Mouse (Mus musculus) hindbrain, embryonic 13.5 days (tissue): ENCODE data around the gene Emilin2. TPM values are rescaled to one million over a fixed set of nuclear protein-coding genes. Genes with fewer than 3 reads are reported as not detected.

Experiments
- ATAC-seq: fragments of 200-750 bp; cut with Nextera tagmentation; 2 replicates; pipeline ENCODE4 v1.8.0; 2017; ENCODE audit warnings: moderate TSS enrichment; ENCODE audit not compliant: low FRiP score
- H3K27ac ChIP-seq: fragments of 300-500 bp; sonication (generic); 2 replicates; pipeline ENCODE4 v1.5.1; 2015; ENCODE audit warnings: inconsistent platforms, mild to moderate bottlenecking, moderate library complexity
- H3K27me3 ChIP-seq: fragments of 300-500 bp; sonication (generic); 2 replicates; pipeline ENCODE4 v1.6.1; 2015; ENCODE audit warnings: mild to moderate bottlenecking, inconsistent platforms
- H3K36me3 ChIP-seq: fragments of 300-500 bp; sonication (generic); 2 replicates; pipeline ENCODE4 v1.6.1; 2015; ENCODE audit warnings: mild to moderate bottlenecking, inconsistent platforms
- H3K4me1 ChIP-seq: fragments of 300-500 bp; sonication (generic); replicated peaks from 2 replicates; pipeline ENCODE4 v1.6.1; 2015; ENCODE audit warnings: inconsistent platforms
- H3K4me2 ChIP-seq: fragments of 300-500 bp; sonication (generic); 2 replicates; pipeline ENCODE4 v1.6.1; 2015; ENCODE audit warnings: inconsistent platforms, mild to moderate bottlenecking, moderate library complexity
- H3K4me3 ChIP-seq: fragments of 300-500 bp; sonication (generic); 2 replicates; pipeline ENCODE4 v1.5.1; 2015; ENCODE audit warnings: mild to moderate bottlenecking, inconsistent platforms
- H3K9ac ChIP-seq: fragments of 300-500 bp; sonication (generic); 2 replicates; pipeline ENCODE4 v1.6.1; 2015; ENCODE audit warnings: mild to moderate bottlenecking, inconsistent platforms
- H3K9me3 ChIP-seq: fragments of 300-500 bp; sonication (generic); 2 replicates; pipeline ENCODE4 v1.6.1; 2016; ENCODE audit warnings: inconsistent platforms
- WGBS: fragments of 180-500 bp; shearing (Covaris S2); methylation state at CpG from one replicate; pipeline ENCODE4 v1.1.7; 2015; 5-methylcytosine and 5-hydroxymethylcytosine counted together
- polyA plus RNA-seq: library from polyadenylated mRNA; unstranded; fragments of >200 nt; fragmentation: Nextera tagmentation; extraction: Ambion mirVana; gene quantifications from 2 replicates; pipeline ENCODE4 v1.2.1, GENCODE M21; 2015

The Emilin2 gene
- polyA plus RNA-seq, 1 experiment from 2014 or later, result 2.2 TPM

DNA sequence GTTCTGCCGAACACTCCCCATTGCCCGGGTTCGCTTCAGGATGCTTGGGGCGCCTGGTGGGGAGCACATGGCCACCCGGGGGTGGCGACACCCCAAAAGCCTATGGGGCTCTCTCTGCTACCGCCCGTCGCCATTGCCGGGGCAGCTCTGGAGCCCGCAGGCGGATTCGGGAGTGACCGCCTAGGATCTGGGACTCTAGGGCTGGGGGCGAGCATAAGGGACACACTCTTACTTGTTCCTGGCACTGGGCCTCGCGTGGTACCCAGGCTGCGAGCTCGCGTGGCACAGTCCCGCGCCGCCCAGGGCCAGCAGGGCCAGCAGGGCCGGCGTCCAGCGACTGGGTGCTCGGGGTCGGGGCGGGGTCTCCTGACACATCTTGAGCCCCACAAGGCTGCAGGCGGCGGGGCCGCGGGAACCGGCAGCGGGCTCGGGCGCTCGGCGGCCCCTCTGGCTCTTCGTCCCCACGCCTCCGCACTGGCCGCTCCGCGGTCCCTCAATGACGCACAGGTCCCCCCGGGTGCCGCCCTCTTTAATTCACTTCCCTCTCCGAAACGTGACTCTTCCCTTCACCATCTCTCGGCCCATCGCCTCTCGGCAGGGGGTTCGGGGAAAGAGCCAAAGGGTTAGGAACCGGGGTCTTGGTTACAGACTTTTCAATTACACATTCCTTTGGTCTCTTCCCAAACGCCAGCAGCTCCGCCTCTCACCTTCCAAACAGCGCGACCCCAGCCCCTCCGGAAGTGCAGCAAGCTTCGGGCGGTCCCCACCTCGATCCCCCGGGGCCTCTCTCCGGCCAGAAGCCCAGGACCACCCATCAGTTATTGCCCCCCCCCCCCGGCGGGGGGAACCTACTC is 1.1 kb downstream of the Emilin2 start:
- ATAC-seq, result peak; percentile 67
- Histone ChIP-seq H3K9me3 (no peaks in the 10 kb centered on the region), H3K4me1 (peaks cover 24% of the 10 kb centered on the region)

DNA sequence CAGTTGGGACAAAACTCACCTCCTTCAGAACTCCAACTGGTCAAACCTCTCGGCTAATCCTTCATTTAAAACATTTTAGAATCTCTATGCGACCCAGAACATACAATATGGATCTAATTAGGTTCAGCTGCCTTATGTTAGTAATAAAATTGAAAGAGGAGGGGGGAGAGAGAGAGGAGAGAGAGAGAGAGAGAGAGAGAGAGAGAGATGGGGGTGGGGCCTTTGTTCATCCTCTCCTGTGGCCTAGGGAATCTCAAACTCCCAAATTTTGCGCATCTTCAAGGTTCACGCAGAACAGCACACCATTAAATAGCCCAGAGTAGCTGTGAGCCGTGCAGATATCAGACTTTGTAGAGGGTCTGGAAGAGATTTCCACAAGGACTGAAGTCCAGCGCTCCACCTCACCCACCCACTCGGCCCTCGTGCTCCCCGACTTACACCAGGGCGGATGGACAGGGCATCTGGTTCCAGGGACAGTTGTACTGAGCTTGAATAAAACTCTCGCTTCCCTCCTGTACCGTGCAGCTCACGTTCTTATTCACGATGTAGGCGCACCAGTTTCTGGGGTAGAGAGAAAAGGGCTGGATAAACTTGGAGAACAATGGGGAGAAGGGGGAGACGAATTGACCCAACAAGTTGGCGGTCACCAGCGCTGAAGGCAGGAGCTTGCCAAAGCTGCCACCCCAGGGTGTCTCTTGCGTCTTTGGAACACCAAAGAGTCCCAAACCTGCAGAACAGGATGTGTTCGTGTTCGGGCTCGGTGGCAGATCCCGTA is 1.9 kb downstream of the Emilin2 start:
- Histone ChIP-seq H3K27me3 (peaks cover 39% of the 10 kb centered on the region), H3K36me3 (no peaks in the 10 kb centered on the region), H3K4me2 (peak overlapping the region; percentile 99), H3K4me1 (peaks cover 24% of the 10 kb centered on the region), H3K9me3 (no peaks in the 10 kb centered on the region), H3K4me3 (peak overlapping the region; percentile 66), H3K9ac (peak overlapping the region; percentile 77), H3K27ac (no peak overlapping the region)
- WGBS, result 2% methylated on average over 23 of the region's 23 CpGs
- ATAC-seq, result peak; percentile 44; the same call in 1 of the 2 replicates

More for the DNA sequence above, 1.1 kb downstream of the Emilin2 start:
- Histone ChIP-seq H3K4me2 (peak overlapping the region; percentile 99), H3K27me3 (peaks cover 39% of the 10 kb centered on the region), H3K4me3 (peak overlapping the region; percentile 66), H3K9ac (peak overlapping the region; percentile 77), H3K36me3 (no peaks in the 10 kb centered on the region), H3K27ac (no peak overlapping the region)
- WGBS, result under 1% methylated on average over 67 of the region's 67 CpGs

DNA sequence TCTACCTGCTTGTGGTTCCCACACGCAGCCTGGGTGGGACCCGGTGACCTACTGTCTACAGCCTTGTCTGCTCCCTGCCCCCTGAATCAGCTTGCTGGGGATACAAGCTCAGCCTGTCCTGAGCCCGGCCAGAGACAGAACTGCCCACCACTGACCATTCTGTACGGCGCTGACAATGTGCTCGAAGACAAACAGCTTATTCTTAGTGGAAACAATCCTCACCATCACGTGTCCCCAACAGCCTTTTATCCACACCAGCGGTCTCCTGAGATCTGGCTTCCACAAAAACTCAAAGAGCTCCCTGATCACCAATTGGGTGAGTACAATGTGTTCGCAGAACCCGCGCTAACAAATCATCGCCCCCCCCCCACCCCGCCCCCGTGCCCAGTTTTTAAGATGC is 2.6 kb downstream of the Emilin2 start:
- ATAC-seq, result no peak
- WGBS, result 10% methylated on average over 14 of the region's 14 CpGs

DNA sequence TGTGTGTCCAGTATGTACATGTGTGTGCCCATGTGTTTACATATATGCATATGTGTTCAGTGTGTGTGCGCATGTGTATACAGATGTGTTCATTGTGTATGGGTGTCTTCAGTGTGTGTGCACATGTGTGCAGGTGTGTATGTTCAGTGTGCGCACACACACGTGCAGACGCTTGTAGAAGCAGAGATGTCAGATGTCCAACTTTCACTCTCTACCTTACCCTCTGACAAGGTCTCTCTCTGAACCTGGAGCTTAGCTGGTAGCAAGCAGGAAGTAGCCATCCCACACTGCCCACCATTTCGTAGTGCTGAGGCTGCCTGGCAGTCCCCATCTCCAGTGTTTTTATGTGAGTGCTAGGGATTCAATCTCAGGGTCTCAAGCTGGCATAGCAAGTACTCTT is 3.5 kb downstream of the Emilin2 start:
- ATAC-seq, result no peak
- Histone ChIP-seq H3K27ac (no peak overlapping the region), H3K4me1 (peaks cover 24% of the 10 kb centered on the region), H3K27me3 (peaks cover 39% of the 10 kb centered on the region), H3K4me2 (no peak overlapping the region), H3K9me3 (no peaks in the 10 kb centered on the region), H3K4me3 (no peak overlapping the region), H3K36me3 (no peaks in the 10 kb centered on the region), H3K9ac (no peak overlapping the region)
- 91% methylated on average over 5 of the region's 5 CpGs for WGBS

More for the DNA sequence above, 2.6 kb downstream of the Emilin2 start:
- no peaks in the 10 kb centered on the region for H3K36me3 ChIP-seq
- H3K27me3 ChIP-seq, result peaks cover 39% of the 10 kb centered on the region
- H3K4me2 ChIP-seq, result peak overlapping the region; percentile 99
- no peak overlapping the region for H3K27ac ChIP-seq
- H3K4me3 ChIP-seq, result peak overlapping the region; percentile 3; the same call in 1 of the 2 replicates
- H3K4me1 ChIP-seq, result peaks cover 24% of the 10 kb centered on the region
- no peak overlapping the region for H3K9ac ChIP-seq
- H3K9me3 ChIP-seq, result no peaks in the 10 kb centered on the region

DNA sequence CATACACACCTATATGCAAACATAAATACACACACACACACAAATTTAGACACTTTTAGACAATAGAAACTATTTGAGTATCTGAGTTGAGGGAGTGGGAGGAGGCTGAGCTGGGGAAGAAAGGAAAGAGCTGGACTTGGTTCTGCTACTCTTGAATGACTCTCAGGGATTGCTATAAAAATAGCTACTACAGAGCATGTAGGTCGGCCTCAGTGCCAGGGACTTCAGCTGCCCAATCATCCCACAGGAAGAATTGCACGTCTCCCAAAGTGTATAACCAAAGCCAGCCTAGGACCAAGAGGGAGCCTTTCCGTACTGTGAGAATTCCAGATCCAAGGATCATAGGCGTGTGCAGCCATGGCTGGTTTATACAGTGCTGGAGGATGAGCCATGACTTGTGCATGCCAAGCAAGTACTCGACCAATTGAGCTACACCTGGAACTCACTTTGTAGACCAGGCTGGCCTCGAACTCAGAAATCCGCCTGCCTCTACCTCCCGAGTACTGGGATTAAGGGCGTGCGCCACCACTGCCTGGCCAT is 4.5 kb downstream of the Emilin2 start:
- Histone ChIP-seq H3K27ac (no peak overlapping the region), H3K36me3 (no peaks in the 10 kb centered on the region), H3K9ac (no peak overlapping the region), H3K4me1 (peaks cover 24% of the 10 kb centered on the region), H3K9me3 (no peaks in the 10 kb centered on the region), H3K27me3 (peaks cover 33% of the 10 kb centered on the region), H3K4me2 (no peak overlapping the region), H3K4me3 (no peak overlapping the region)
- no peak for ATAC-seq
- WGBS, result 93% methylated on average over 10 of the region's 10 CpGs

DNA sequence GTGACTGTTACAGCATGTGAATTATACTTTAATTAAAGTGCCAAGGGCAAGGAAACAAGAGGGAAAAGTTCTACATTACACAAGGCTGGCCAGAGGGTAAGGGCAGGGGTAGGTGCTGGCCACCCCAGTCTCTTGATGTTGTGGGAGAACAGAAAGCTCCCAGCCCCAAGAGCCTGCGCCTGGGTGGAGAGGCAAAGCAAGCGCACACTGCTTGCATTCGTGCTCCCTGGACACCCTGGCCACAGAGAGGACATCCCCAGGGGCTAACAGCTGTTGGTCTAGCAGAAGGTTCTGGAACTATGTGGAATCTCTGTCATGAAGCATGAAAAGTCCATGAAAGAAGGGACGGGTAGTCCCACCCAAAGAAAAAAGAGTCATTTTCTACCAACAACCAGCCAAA is 5.1 kb downstream of the Emilin2 start:
- H3K27ac ChIP-seq, result no peak overlapping the region
- no peaks in the 10 kb centered on the region for H3K9me3 ChIP-seq
- no peak overlapping the region for H3K4me2 ChIP-seq
- no peaks in the 10 kb centered on the region for H3K36me3 ChIP-seq
- 86% methylated on average over 4 of the region's 4 CpGs for WGBS
- H3K27me3 ChIP-seq, result peaks cover 27% of the 10 kb centered on the region
- no peak for ATAC-seq
- peaks cover 24% of the 10 kb centered on the region for H3K4me1 ChIP-seq
- no peak overlapping the region for H3K4me3 ChIP-seq
- no peak overlapping the region for H3K9ac ChIP-seq

DNA sequence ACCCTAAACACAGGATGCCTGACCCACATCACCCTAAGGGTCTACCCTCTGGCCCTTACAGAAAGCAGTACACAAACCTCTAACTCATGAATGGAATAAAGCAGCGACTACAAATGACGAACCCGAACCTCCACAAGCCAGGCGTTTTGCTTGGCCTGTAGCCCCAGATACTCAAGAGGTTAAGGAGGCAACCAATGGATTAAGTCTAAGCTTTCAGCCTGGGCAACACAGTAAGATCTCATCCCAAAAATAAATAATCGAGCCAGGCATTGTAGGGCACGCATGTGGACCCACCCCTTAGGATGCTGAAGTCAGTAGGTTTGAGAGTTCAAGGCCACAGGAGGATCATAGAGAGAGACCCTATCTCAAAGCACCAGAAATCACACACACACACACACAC is 5.7 kb downstream of the Emilin2 start:
- WGBS, result 89% methylated on average over 6 of the region's 6 CpGs
- no peak overlapping the region for H3K4me2 ChIP-seq
- no peak overlapping the region for H3K4me3 ChIP-seq
- H3K4me1 ChIP-seq, result peaks cover 18% of the 10 kb centered on the region
- H3K36me3 ChIP-seq, result no peaks in the 10 kb centered on the region
- no peak overlapping the region for H3K27ac ChIP-seq
- H3K9ac ChIP-seq, result no peak overlapping the region
- peaks cover 21% of the 10 kb centered on the region for H3K27me3 ChIP-seq
- no peak for ATAC-seq
- no peaks in the 10 kb centered on the region for H3K9me3 ChIP-seq

DNA sequence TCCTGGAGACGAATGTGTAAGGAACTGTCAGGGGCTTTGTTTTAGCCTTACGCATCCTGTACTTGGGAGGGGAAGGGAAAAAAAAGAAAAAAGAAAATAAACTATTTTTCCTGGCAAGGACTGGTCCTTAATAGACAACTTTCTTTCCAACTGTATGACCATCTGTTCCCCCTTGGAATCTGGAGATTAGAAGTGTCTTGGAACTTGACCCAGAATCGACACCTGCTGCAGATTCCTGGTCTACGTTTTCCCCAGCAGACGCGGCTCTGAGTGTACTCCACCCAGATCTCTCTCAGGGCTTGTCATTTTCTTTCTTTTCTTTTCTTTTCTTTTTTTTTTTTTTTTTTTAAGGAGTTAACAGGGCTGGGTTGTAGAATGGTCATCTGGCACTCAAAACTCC is 8.3 kb downstream of the Emilin2 start:
- H3K4me3 ChIP-seq, result no peak overlapping the region
- no peaks in the 10 kb centered on the region for H3K4me1 ChIP-seq
- H3K9ac ChIP-seq, result no peak overlapping the region
- no peaks in the 10 kb centered on the region for H3K27me3 ChIP-seq
- H3K4me2 ChIP-seq, result no peak overlapping the region
- no peak for ATAC-seq
- no peaks in the 10 kb centered on the region for H3K9me3 ChIP-seq
- H3K36me3 ChIP-seq, result no peaks in the 10 kb centered on the region
- 79% methylated on average over 6 of the region's 6 CpGs for WGBS
- no peak overlapping the region for H3K27ac ChIP-seq

DNA sequence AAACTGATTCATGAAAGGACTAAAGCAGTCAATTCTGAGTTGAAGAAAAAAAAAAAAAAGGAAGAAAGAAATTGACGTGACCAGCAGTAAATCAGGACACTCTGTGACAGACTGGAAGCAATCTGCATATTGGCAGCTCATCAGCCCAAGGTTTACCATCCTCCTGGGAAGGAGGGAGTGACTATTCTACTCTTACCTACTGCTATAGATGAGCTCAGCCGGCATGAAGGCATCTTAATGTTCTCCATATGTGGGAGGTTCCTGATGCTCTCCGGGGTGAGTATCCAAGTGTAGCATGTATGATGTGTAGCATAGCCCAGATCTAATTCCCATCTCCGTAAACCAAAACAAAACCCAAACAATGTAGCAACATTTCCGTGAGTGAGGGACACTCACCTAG is 10.4 kb downstream of the Emilin2 start:
- ATAC-seq, result no peak
- no peak overlapping the region for H3K4me2 ChIP-seq
- no peaks in the 10 kb centered on the region for H3K4me1 ChIP-seq
- no peaks in the 10 kb centered on the region for H3K36me3 ChIP-seq
- no peaks in the 10 kb centered on the region for H3K9me3 ChIP-seq
- H3K4me3 ChIP-seq, result no peak overlapping the region
- H3K27ac ChIP-seq, result no peak overlapping the region
- no peaks in the 10 kb centered on the region for H3K27me3 ChIP-seq
- WGBS, result 80% methylated on average over 5 of the region's 5 CpGs
- no peak overlapping the region for H3K9ac ChIP-seq

DNA sequence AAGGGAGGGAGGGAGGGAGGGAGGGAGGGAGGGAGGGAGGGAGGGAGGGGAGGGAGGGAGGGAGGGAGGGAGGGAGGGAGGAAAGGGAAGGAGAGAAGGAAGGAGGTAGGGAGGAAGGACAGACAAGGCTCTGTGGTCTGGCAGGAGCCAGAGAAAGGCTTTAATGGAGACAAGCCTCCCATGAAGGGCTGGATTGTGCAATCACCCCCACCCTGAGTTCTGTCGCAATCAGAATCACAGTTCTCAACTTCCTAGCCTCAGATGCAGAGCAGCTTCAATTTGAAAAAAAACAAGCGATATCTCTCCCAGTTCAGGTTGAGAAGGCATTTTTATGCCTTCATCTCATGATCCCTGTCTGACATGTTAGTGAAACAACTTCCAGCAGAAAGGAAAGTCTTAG is 11.4 kb downstream of the Emilin2 start:
- Histone ChIP-seq H3K4me2 (no peak overlapping the region), H3K27ac (no peak overlapping the region), H3K9ac (no peak overlapping the region), H3K27me3 (no peaks in the 10 kb centered on the region), H3K36me3 (no peaks in the 10 kb centered on the region), H3K4me3 (no peak overlapping the region), H3K9me3 (no peaks in the 10 kb centered on the region), H3K4me1 (no peaks in the 10 kb centered on the region)
- ATAC-seq, result no peak
- 84% methylated on average over 2 of the region's 2 CpGs for WGBS

DNA sequence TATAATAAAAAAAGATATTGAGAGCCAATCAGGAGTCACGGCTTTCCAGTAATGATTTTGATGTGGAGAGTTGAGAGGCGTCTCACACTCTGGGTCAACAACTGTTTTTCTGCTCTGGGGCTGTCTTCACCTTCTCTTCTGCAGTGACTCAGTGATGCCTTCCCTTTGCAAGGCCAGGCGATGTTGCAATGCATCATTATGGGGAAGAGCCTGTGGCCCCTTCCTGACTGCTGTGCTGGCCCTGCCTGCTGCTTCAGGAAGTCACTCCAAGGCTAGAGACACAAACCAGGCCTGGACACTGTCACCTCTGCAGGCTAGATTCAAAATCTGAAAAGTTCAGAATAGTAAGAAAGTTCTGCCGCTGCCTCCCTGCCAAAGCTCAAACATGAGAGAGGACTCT is 11.9 kb downstream of the Emilin2 start:
- Histone ChIP-seq H3K9ac (no peak overlapping the region), H3K4me2 (no peak overlapping the region), H3K4me3 (no peak overlapping the region), H3K27ac (no peak overlapping the region), H3K9me3 (no peaks in the 10 kb centered on the region), H3K27me3 (no peaks in the 10 kb centered on the region), H3K36me3 (no peaks in the 10 kb centered on the region), H3K4me1 (no peaks in the 10 kb centered on the region)
- WGBS, result 92% methylated on average over 4 of the region's 4 CpGs
- ATAC-seq, result no peak

DNA sequence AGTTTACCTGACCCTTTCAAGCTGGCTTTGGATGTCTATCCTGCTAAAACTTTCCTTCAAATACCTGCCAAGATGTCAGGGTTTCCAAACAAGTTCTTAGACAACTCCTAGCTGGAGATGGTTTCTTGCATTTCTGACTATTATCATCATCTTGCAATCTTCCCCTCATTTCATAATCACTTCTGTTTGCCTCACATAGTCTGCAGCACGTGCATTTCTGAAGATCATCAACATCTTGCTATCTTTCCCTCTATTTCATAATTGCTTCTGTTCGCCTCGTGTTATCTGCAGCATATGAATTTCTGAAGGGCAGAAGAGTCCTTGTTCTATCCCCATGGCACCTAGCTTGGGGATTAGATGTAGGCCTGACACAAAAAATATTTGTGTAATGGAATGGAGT is 17.2 kb downstream of the Emilin2 start:
- Histone ChIP-seq H3K9ac (no peak overlapping the region), H3K27ac (no peak overlapping the region), H3K4me2 (no peak overlapping the region), H3K9me3 (no peaks in the 10 kb centered on the region), H3K4me3 (no peak overlapping the region), H3K4me1 (no peaks in the 10 kb centered on the region), H3K27me3 (no peaks in the 10 kb centered on the region), H3K36me3 (no peaks in the 10 kb centered on the region)
- WGBS, result 85% methylated on average over 3 of the region's 3 CpGs
- ATAC-seq, result no peak
